Mouse (Mus musculus): ENCODE measurements around the gene Ncapd3.
A peak's percentile ranks its signal among the peaks of the same experiment; 100 is the strongest.

The Ncapd3 gene

DNA sequence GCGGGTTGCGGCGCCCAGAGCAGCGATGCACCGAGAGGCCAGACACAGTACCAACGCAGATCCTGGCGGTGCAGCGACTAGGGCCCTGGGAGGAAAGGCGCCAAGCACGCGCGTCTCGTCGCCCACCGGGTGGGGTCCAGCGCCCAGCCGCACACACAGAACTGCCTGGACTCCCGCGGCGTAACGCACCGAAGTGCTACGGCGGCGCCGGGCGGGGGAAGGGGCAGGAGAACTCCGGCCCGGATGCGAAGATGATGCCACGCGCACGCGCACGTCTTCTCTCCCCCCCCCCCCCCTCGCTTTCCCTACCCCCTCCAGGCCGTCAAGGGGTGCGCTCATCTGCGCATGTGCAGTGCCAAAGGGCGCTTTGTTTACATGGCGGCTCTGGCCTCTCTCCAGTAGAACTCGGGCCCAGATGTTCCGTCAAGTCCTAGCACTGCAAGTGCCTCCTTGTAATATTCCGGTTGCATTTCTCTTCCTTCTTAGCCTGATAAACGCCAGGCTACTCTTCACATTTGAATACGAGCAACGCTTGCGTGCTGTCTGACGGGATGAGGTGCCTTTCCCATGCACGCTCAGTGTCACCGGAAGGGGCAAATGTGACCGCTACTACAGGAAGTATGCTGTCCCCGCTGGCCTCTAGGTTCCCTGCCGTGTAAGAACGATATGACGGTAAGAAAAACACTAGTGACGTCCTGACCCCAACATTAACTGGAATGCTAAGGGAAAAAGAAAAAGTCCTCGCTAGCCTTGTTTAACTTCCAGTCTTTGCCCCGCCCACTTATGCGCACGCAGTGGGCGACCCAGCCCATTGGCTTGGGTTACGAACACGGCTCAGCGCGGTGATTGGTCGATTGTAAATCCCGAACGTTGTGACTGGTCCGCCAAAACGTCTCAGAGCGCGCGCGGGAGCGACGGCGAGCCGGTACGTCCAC is at the start of gene Ncapd3, which contains the start of gene Vps26b:
Ncapd3 (plus strand) TSS at position 348 of the 935 bp plus-strand sequence.
Vps26b (minus strand) TSS at position 238 of the 935 bp plus-strand sequence.
- DNase-seq (ENCODE audit: low spot score), result peak; percentile 97

DNA sequence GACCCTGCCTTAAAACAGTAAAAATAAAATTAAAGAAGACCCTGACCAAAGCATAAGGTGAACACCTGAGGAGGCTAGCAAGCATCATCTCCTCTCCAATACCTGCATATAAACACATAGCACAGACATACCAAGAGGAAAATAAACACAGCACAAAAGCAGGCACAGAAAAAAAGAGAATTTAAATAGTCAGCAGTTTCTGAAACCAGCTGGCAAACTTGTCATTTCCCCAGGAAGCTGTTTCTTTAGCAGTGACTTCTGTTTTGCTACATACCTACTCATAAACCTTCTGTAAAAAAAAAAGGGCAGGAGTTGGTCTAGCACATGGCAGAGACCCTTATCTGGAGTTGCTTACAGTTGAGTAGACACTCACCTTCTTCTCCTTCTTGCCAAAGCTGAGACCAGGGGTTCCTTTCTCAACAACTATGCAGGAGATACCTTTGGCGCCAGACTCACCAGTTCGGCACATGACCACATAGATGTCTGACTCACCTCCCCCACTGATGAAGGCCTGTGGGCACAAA is 44.8 kb upstream of the Ncapd3 start:
- DNase-seq (ENCODE audit: low spot score), result no peak

DNA sequence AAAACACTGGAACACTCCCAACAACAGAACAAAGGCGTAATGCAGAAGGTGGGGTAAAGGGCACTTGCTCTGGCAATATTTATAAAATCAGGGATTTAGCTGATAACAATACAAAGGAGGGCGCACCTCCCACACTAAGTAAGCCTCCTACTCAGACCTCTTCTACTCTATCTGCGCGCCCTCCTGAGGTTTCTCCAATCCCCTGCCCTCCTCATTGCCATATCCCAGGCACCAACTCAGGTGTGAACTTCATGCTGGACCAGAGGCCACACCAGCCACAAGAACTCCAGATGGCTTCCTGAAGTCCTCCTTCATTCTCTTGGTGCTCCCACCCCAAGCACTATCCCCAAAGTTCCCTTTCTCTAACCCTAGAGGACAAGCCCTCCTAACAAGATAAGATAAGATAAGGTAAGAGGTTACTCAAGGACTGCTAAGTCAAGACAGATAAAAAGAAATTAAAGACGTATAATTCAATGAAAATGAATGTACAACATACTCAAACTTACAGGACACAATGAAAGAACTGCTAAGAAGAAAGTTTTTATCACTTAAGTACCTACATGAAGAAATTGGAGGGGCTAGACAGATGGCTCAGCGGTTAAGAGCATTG is 44.2 kb upstream of the Ncapd3 start:
- DNase-seq (ENCODE audit: low spot score), result no peak

DNA sequence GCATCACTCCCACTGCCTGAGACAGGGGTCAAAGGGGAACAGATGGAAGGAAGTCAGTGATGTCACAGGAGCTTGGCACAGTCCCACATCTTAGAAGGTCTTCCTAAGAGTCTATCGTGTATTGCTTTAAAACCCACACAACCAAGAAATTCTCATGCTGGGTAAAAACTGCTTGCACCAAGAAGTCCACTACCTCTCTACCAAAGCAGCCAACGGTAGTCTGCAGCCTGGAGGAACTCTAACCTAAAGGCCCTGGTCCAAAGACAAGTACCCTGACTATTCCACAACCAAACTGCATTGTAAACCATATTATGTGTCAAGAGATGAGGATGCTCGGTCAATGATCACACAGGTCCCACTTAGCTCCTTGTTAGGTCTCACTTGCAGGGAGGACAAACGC is 39.8 kb upstream of the Ncapd3 start:
- DNase-seq (ENCODE audit: low spot score), result no peak

DNA sequence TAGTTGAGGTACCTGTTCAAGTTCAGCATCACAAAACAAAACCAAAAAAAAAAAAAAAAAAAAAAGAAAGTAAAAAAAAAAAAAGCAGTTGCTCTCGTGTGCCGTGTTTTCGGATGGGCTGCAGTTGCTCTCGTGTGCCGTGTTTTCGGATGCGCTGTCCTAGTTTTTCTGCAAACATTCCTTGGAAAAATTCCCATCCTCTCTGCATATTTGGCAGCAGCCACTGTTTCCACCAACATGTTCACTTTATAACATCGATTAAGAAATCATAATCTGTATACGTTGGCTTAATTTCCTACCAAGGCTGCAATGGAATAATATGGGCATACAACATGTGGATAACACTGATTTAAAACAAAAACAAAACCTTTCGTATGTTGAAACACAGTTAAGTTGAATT is 36.9 kb upstream of the Ncapd3 start:
- no peak for DNase-seq (ENCODE audit: low spot score)

DNA sequence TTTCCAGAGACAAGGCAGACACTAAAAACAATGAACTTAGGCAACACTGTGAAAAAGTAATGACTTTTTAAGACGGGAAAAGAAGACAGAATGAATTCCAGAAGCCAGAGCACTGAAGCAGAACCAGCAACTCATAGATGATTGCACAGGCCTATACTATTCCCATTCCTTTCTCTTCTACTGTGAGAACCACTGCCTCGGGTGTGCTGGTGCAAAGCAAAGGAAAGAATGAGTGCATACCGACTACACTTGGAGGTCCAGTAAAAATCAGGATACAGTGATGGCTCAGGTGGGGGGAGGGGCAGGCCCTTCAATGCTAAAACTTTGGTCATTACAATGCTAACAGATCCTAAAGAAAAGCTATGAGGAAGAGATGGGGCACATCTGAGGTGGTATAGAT is 36.1 kb upstream of the Ncapd3 start:
- DNase-seq (ENCODE audit: low spot score), result no peak

DNA sequence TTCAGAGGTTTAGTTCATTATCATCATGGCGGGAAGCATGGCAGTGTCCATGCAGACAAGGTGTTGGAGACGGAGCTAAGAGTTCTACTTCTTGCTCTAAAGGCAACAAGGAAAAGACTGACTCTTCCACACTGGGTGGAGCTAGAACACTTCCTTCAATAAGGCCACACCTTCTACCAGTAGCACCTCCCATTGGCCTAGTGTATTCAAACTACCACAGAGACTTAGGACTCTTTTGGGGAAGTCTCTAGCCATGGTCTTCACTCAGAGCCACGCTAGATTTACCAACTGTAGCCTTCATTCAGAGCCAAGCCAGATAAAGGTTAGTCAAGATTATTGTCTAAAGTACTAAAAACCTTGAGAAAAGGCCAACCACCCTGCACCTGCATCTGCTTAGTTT is 32.9 kb upstream of the Ncapd3 start:
- no peak for DNase-seq (ENCODE audit: low spot score)

DNA sequence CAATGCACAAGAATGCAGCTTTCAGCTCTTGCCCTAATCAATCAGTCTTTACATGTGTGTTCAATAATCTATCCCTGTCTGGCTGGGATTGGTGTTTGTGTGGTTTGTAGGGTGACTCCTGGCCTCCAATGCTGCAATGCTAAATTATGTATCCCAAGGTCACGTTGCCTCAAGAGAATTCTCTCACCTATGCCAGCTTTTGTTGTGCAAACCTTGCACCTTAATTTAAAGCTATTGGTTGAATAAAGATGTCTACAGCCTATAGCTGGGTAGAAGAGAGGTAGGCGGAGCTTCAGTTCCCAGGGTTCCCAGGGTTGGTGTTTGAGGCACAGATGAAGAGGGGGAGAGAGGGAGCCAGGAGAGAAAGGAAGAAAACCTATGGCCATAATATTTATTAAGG is 32.5 kb upstream of the Ncapd3 start:
- no peak for DNase-seq (ENCODE audit: low spot score)

DNA sequence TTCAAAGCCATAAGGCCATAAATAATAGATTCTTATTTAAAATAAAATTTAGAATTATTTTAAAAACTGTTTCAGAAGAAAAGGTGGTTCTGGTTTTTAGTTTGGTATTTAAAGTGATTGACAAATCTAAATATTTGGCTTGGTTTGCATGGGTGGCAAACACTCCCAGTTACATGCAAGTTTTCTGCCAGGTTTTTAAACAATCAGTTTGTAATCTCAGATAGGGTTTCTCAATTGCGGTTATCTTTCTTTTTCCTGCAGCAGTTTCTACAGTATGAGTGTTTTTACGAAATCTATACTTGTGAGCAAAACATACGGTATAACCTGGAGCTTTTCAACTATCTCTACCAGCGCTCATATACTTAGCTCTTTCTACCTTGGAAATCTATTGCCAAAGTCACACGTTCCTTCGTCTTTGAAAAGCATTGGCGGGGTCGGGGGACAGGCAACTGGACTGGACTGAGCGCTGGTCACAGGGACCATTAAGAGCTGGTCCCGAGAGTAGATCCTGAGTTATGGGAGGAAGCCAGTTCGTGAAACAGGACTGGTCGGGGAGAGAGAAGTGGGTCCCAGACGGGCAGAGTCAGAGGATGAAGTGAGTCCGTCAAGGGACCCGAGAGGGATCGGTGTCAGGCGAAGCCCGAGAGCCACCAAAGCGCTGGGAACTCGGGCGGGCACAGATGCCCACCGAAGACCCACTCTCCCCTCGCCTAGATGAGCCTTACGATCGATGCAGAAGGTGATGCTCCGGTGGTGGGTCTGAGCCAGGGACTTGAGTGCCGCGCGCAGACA is 31.1 kb upstream of the Ncapd3 start:
- no peak for DNase-seq (ENCODE audit: low spot score)

DNA sequence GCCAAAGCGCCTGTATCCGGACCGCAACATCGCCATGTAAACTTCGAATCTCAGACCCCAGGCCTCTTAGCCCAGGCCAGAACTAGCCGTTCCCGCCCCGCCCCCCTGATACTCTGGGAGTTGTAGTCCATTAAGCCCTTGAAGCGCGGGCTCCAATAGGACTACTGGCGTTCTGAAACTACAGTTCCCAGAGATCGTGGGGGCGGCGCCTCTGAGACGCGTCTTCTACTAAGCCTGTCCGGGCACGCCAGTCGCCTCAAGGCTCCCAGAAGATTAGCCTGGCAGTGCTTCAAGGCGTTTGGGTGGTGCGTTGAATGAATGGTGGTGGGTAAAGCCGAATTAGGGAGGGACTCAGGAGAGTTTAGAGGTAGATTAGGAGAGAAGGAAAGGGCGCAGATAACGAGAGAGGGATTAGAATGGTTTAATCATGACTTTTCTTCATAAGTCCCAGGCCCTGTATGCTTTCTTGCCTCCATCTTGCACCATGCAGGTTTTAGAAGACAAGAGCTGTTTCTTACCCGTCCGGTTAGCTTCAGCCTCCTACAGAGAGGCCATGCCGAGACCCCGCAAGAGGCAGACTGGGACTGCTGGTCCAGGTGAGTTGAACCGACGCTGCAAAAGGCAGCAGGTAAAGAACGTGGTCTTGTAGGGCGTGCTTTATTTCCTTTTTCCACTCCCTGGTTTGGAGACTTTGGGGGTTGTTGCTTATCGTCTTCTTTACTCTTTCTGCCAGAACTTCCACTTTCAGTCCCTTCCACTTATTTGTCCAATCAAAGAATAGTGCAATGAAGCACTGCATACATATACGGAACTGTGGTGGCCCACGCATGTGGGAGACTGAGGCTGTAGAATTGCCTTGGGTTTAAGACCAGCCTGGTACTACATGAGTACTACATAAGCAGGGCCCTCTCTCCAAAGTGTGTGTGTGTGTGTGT is 30.2 kb upstream of the Ncapd3 start, which contains the start of the genes Acad8 and Thyn1:
Acad8 (minus strand) TSS at position 106 of the 935 bp plus-strand sequence.
Thyn1 (plus strand) TSS at position 250 of the 935 bp plus-strand sequence.
- DNase-seq (ENCODE audit: low spot score), result peak; percentile 98

DNA sequence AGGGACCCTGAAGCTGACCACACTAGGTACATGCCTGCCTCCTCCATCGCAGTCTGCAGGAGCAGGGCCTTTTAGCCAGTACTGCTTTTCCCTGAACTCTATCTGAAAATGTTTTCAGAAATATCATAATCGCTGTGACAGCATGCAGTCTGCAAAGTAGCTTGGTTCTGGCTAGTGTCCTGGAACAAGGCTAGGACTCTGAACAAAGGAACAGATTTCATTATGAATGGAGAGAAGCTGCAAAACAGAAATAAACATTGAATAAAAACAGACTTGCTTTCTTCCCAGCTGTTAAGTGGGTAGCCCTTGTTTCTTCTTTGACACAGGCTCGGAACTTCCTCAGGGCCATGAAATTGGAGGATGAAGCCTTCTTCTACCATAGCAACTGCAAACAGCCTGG is 24.7 kb upstream of the Ncapd3 start:
- DNase-seq (ENCODE audit: low spot score), result no peak

DNA sequence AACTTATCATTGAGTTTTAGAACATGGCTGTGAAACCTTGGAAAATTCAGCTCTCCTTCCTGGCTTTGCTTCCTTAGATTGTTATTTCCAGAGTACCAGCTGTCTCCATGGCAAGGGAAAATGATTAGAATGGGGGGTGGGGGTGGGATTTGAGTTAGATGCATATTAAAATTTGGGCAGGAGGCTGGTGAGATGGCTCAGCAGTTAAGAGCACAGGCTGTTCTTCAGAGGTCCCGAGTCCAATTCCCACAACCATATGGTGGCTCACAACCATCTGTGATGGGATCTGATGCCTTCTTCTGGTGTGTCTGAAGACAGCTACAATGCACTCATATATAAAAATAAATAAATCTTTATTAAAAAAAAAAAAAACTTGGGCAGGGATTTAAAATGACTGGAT is 24.0 kb upstream of the Ncapd3 start:
- DNase-seq (ENCODE audit: low spot score), result no peak

DNA sequence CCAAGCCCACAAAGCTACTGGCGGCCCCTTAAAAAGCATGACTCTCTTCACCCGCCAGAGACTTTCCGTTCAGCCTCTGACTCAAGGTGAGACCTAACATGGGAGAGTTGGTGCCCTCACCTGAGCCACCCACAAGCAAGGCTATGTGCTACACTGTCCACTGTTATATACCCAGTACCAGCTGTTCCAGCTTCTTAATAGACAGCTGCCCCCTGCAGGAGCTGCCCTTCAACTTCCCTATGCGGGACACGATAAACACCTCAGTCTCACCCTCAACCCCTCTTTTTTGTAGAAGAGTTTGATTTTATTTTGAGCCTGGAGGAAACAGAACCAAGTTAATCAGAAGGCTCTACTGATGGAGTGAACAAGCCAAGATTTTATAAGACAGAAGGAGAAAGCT is 23.1 kb upstream of the Ncapd3 start:
- DNase-seq (ENCODE audit: low spot score), result no peak

DNA sequence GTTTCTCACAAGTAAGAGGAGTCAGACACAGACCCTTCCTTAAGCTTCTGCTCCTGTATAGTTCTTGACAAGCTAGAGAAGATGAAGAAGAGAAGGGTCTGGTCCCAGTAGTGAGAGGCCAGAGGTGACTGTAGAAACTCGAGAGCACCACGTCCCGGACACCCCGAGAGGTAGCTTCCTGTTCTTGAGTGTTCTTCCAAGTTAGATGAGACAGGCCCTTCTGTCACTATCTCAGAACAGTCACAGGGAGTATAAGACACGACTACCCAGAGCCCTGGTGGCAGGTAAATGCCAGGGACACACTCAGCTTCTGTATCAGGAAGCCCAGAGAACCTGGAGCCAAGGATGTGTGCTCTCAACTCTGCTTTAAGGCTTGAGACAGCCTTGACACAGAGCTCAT is 20.7 kb upstream of the Ncapd3 start:
- DNase-seq (ENCODE audit: low spot score), result no peak

DNA sequence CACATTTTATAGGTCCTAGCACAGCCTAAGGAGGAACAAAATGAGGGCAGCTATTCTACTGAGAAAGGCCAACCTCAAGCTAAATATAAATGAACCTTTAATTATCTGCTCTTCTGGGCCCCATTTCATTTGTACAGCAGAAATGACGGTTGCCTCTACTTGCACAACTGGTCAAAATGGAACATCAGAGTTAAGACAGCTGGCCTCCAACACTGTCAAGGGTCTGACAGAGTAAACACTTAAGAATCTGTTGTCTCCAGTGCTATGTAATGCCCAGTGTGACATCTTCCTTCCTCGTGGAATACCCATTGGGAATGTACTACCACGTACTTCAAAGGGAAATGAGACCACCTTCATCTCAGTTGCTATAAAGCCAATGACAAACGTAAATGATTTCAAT is 18.4 kb upstream of the Ncapd3 start:
- DNase-seq (ENCODE audit: low spot score), result no peak

DNA sequence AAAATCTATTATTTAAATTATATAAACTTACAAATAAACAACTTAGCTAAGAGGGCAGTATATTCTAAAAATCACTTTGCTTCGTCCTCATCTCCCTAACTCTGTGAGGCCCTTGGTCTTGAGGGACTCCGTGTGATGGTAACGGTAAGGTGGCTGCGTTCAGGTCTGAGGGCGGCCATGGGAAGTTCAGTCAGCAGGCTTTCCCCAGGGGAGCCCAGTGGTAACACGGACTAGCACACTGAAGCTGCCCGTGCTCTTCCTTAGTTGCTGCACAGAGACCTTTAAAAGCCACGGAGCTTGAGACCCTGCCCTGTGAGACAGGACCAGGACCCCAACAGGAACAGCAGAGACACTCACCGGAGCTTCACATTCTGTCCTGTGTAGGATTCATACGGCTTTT is 11.0 kb upstream of the Ncapd3 start:
- DNase-seq (ENCODE audit: low spot score), result no peak

DNA sequence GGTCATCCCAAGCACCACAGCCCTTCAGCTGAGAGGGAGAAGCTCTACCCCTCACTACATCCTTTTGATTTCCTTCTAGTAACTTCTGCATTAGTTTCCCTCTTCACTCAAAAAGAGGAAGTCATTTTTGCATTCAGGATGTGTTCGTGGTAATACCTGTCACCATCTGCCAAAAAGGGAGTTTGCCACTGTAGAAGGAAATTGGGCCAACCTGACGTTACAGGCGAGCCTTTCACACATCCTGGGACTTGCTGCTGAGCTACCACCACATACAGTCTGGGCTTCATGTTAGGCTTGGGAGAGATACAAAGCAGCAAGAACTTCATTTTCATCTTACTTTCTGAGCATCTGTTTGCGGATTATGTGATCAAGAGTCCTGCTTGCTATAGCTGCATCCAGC is 6.3 kb upstream of the Ncapd3 start:
- DNase-seq (ENCODE audit: low spot score), result no peak

DNA sequence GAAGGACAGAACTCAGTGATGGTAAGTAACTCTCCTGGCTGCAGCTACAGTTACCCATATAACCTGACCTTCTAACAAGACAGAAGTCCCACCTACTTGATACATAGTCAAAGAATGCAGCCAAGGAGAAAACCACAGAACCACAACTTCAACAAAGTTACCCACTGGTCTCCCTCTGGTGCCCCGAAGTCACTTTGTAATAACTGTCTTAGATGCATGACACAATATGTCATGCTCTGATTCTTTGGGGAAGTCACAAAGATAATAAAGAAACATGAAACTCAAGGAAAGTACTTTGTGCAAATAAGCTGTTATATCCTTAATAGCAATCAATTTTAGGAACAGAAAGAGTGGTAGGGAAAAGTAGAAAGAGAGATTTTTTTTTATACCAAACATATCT is 3.3 kb upstream of the Ncapd3 start:
- no peak for DNase-seq (ENCODE audit: low spot score)

DNA sequence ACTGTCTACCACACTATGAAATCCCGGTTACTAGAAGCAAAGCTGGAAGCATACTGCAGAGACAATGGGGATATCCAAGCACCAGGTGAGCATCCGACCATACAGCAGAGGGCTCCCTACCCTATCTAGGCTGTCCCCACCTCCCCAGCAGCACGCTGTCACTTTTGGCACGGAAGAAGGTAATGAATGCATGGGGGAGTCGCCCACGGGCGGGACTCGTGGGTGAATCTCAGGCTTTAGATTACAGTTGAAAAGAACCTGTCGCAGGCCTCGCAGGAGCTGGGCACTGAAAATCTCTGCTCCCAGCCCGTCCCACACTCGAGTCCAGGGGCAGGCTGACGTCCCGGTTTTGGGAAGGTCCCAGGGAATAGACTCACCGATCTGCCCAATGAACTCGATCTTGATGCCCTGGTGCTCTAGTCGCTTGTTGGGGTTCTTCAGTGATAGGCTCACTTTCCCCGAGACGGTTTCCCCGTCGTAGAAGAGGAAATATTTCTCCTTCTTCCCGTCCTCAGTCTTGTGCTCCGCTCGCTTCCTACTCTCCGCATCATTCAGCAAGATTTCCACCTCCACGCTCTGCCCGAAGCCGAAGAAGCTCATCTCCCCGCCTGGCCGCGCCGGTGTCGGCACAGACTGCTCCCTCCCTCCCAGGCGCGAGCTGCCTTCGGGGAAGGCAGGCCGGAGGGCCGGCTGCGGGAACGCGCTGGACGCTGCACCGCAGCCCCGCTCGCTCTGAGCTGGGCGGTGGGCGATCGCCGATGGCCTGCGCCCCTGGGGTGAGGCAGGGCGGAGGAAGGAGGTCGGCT is 750 bp upstream of the Ncapd3 start:
- DNase-seq (ENCODE audit: low spot score), result peak; percentile 39

DNA sequence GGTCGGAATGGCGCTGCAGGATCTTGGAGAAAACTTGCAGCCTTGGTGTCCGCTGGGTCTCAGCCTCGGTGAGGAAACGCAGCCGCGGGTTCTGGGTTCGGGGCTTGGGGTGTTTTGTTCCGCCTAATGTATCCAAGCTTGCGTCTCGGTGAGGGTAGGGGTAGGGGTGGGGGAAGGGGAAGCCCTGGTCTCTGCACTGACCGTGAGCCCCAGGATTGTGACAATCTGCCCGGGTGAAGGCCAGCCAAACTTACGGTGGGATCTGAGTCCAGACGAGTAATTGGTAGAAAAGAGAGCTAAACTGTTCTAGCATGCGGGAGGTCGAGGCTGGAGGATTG is 757 bp downstream of the Ncapd3 start:
- DNase-seq (ENCODE audit: low spot score), result no peak

Data from urinary bladder, postnatal 14 days (tissue).